Mouse (Mus musculus) embryonic facial prominence, embryonic 13.5 days (tissue): ENCODE measurements around the gene Krtcap3. TPM values are rescaled to one million over a fixed set of nuclear protein-coding genes. Genes with fewer than 3 reads are reported as not detected.

Experiments
- ATAC-seq: fragments of 200-750 bp; cut with Nextera tagmentation; 2 replicates; pipeline ENCODE4 v1.8.0; 2017; ENCODE audit warnings: low read depth; ENCODE audit not compliant: insufficient number of reproducible peaks, insufficient read depth, low FRiP score, low TSS enrichment
- H3K27ac ChIP-seq: fragments of 300-500 bp; sonication (generic); 2 replicates; pipeline ENCODE4 v1.5.1; 2015; ENCODE audit warnings: moderate library complexity, mild to moderate bottlenecking, inconsistent platforms
- H3K27me3 ChIP-seq: fragments of 300-500 bp; sonication (generic); 2 replicates; pipeline ENCODE4 v1.6.1; 2015; ENCODE audit warnings: mild to moderate bottlenecking, inconsistent platforms
- H3K36me3 ChIP-seq: fragments of 300-500 bp; sonication (generic); 2 replicates; pipeline ENCODE4 v1.6.1; 2015; ENCODE audit warnings: mild to moderate bottlenecking, inconsistent platforms
- H3K4me1 ChIP-seq: fragments of 300-500 bp; sonication (generic); 2 replicates; pipeline ENCODE4 v1.6.1; 2015; ENCODE audit warnings: inconsistent platforms
- H3K4me2 ChIP-seq: fragments of 300-500 bp; sonication (generic); 2 replicates; pipeline ENCODE4 v1.6.1; 2015; ENCODE audit warnings: moderate library complexity, mild to moderate bottlenecking, inconsistent platforms
- H3K4me3 ChIP-seq: fragments of 300-500 bp; sonication (generic); 2 replicates; pipeline ENCODE4 v1.5.1; 2015; ENCODE audit warnings: mild to moderate bottlenecking, inconsistent platforms
- H3K9ac ChIP-seq: fragments of 300-500 bp; sonication (generic); 2 replicates; pipeline ENCODE4 v1.6.1; 2015; ENCODE audit warnings: mild to moderate bottlenecking, inconsistent platforms
- H3K9me3 ChIP-seq: fragments of 300-500 bp; sonication (generic); 2 replicates; pipeline ENCODE4 v1.6.1; 2016; ENCODE audit warnings: inconsistent platforms
- WGBS: fragments of 180-500 bp; shearing (Covaris S2); methylation state at CpG from one replicate; pipeline ENCODE4 v1.1.7; 2015; ENCODE audit warnings: mixed read lengths; 5-methylcytosine and 5-hydroxymethylcytosine counted together
- polyA plus RNA-seq: library from polyadenylated mRNA; unstranded; fragments of >200 nt; fragmentation: Nextera tagmentation; extraction: Ambion mirVana; gene quantifications from 2 replicates; pipeline ENCODE4 v1.2.1, GENCODE M21; 2015

The Krtcap3 gene
- polyA plus RNA-seq, 1 experiment from 2014 or later = 16.2 TPM

DNA sequence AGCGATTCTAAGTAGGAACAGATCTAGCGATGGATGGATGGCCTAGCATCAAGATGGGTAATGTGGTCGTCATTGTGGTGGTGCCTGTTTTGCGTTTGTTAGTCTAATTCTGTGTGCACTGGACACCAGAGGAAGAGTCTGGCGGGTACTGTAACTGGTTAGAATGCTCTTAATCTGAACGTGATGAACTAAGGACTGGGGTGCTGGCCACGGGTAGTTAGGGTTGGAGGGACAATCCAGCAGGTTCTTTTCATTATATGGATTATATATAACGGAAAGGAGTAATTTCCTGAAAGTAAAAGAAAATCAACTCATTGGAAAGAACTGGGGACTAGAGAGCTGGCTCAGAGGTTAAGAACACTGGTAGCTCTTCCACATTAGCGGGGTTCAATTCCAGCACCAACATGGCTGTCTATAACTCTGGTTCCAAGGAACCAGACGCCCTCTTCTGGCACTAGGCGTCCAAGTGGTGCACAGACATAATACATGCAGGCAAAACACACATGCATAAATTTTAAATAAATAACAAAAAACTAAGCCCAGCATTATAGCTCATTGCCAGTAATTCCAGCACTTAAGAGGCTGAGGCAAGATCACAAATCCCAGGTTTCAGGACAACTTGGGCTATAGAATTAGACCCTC lies 30.1 kb upstream of the Krtcap3 start:
- Histone ChIP-seq H3K27me3 (no peaks in the 10 kb centered on the region), H3K4me2 (peak overlapping the region; percentile 81), H3K4me1 (peaks cover 16% of the 10 kb centered on the region), H3K36me3 (no peaks in the 10 kb centered on the region), H3K4me3 (peak overlapping the region; percentile 99), H3K9me3 (no peaks in the 10 kb centered on the region), H3K27ac (peak overlapping the region; percentile 94), H3K9ac (peak overlapping the region; percentile 93)
- ATAC-seq = no peak
- 9% methylated on average over 11 of the region's 11 CpGs for WGBS

DNA sequence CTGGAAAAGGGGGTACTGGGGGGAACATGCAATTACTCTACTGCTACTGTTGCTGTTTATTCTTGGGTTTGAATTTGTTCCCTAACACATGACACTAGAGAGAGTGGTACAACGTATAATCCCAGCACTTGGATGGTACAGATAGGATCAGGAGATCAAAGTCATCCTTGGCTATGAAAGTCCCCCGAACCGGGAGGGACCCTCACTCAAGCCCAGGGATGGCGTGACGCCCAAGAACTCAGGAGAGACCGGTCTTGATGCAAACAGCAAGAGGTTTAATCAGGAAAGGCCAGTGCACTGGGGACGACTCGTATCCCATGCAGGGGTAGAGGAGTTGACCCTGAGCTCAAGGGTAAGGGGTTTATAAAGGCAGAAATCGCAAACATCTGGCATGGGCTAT lies 28.8 kb upstream of the Krtcap3 start:
- H3K27ac ChIP-seq = no peak overlapping the region
- no peak overlapping the region for H3K9ac ChIP-seq

DNA sequence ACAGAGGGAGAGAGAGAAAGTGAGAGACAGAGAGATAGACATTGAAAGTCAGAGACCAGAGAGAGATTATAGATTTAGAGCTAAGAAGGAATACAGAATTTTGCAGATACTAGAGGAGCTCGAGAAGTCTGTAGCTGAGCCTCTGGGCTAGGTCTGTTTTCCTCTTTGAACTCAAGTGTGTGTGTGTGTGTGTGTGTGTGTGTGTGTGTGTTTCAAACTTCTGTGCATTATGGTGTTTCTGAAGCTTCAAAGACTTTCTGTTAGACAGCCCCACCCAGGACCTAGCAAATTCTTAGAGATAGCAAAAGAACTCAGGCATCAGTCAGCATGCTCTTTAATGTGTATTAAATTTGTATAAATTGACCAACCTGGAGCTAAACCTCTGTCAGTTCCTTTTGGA lies 24.9 kb upstream of the Krtcap3 start:
- no peaks in the 10 kb centered on the region for H3K27me3 ChIP-seq
- 74% methylated on average over 1 of the region's 1 CpGs for WGBS
- H3K9ac ChIP-seq = no peak overlapping the region
- H3K4me1 ChIP-seq = peaks cover 5% of the 10 kb centered on the region; the same call in 1 of the 2 replicates
- H3K4me3 ChIP-seq = no peak overlapping the region
- ATAC-seq = no peak
- no peak overlapping the region for H3K27ac ChIP-seq
- H3K4me2 ChIP-seq = no peak overlapping the region
- no peaks in the 10 kb centered on the region for H3K36me3 ChIP-seq
- H3K9me3 ChIP-seq = no peaks in the 10 kb centered on the region

More for the DNA sequence above, 28.8 kb upstream of the Krtcap3 start:
- Histone ChIP-seq H3K4me2 (no peak overlapping the region), H3K9me3 (no peaks in the 10 kb centered on the region), H3K36me3 (no peaks in the 10 kb centered on the region), H3K27me3 (no peaks in the 10 kb centered on the region), H3K4me1 (peaks cover 16% of the 10 kb centered on the region), H3K4me3 (no peak overlapping the region)
- WGBS = 87% methylated on average over 9 of the region's 9 CpGs
- ATAC-seq = no peak

DNA sequence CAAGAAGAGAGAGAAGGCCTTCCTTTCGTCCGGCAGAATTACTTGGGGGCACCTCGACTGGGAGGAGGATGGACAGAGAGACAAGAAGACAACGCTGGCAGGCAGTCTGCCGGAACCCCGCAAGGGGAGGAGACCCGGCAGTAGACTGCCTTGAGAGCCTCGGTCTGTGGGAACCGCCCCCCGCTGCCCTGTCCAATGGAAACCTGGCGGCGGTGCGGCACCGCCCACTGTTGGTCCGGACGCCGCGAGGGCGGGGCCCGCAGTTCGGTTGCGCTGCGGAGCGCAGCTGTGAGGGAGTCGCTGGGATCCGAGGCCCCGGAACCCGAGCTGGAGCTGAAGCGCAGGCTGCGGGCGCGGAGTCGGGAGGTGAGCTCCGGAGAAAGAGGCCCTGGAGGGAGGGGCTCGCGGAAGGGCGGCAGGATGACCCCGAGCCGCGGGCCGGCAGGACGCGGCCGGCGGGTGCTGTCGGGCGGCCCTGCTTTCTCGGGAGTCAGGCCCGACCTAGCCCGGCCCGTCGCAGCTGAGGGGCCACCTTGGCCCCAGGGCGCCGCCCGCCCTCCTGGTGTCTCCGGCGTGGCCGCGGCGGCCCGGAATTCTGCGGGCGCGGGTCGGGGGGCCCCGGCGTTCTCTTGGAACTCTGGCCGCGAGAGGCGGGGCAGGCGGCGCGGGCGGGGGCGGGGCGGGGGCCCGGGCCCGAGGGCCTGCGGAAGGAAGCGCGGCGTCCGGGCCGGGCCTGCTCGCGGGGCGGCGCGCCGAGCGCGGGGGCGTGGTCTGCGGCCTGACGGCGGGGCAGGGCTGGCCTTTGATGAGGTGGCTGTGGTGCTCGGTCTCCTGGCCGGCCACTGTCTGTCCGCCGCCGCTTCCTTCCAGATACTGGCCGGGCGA lies 10.6 kb upstream of the Krtcap3 start, which contains the start of the genes Nrbp1 and Gm9970:
Nrbp1 (plus strand) TSS at position 228 of the 885 bp plus-strand sequence.
Gm9970 (minus strand) TSS at position 596 of the 885 bp plus-strand sequence.
- Histone ChIP-seq H3K9me3 (no peaks in the 10 kb centered on the region; the same call in 1 of the 2 replicates), H3K27ac (peak within 1 kb of the TSS; percentile 99), H3K4me1 (peaks cover 8% of the 10 kb centered on the region), H3K27me3 (no peaks in the 10 kb centered on the region), H3K9ac (peak within 1 kb of the TSS; percentile 96), H3K4me3 (peak within 1 kb of the TSS; percentile 93), H3K4me2 (peak within 1 kb of the TSS; percentile 92), H3K36me3 (peaks cover 23% of the 10 kb centered on the region)
- ATAC-seq = peak; percentile 99
- under 1% methylated on average over 103 of the region's 103 CpGs for WGBS

DNA sequence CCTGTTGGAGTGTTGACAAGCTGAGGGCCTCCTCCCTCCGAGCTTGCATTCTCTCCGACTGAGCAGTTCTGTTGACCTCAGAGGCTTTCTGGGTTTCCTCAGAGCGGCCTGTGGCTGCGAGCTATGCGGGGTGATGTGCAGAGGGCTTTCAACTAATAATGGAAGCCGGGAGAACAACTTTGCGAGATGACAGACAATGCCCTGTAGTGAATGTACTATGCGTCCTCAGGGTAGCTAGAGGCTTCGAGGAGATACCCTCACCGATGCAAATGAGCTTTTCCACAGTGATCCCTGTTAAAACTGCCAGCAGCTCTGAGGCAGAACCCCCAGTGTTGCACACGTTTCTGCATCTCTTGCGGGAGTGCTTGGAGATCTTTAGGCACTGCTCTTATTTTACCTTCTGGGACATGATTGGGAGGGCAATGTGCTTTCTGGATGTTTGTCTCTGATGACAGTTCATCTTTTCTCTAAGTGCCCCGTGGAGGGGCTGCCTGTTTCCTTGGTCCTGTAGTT lies 9.9 kb upstream of the Krtcap3 start:
- peaks cover 30% of the 10 kb centered on the region for H3K36me3 ChIP-seq
- peaks cover 8% of the 10 kb centered on the region for H3K4me1 ChIP-seq
- peak overlapping the region; percentile 92 for H3K4me2 ChIP-seq
- no peaks in the 10 kb centered on the region; the same call in 1 of the 2 replicates for H3K9me3 ChIP-seq
- peak overlapping the region; percentile 96 for H3K9ac ChIP-seq
- under 1% methylated on average over 13 of the region's 13 CpGs for WGBS
- peak overlapping the region; percentile 99 for H3K27ac ChIP-seq
- peak overlapping the region; percentile 93 for H3K4me3 ChIP-seq
- no peak for ATAC-seq
- H3K27me3 ChIP-seq = no peaks in the 10 kb centered on the region

DNA sequence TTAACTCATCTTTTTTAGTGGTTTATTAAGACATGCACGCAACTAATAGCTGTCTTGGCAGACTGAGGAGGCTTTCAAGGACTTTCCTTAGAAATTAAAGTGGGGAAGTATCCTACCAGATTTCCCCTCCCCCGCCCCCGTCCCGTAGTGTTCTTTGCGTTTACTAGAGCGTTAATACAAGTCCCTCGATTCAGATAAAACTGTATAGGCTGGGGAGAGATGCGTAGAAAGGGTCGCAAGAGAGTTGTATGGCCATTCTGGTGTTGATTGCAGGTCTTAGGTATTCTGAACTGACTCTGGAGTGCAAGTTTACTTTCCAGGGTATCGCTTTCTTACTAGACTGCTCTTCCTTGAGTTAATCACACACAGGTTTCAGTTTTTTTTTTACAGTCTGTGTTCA lies 9.3 kb upstream of the Krtcap3 start:
- H3K36me3 ChIP-seq = peaks cover 36% of the 10 kb centered on the region
- peaks cover 8% of the 10 kb centered on the region for H3K4me1 ChIP-seq
- peak overlapping the region; percentile 93 for H3K4me3 ChIP-seq
- H3K27ac ChIP-seq = peak overlapping the region; percentile 99; the same call in 1 of the 2 replicates
- H3K9me3 ChIP-seq = no peaks in the 10 kb centered on the region
- peak overlapping the region; percentile 92 for H3K4me2 ChIP-seq
- 21% methylated on average over 10 of the region's 10 CpGs for WGBS
- ATAC-seq = no peak
- peak overlapping the region; percentile 96 for H3K9ac ChIP-seq
- H3K27me3 ChIP-seq = no peaks in the 10 kb centered on the region

DNA sequence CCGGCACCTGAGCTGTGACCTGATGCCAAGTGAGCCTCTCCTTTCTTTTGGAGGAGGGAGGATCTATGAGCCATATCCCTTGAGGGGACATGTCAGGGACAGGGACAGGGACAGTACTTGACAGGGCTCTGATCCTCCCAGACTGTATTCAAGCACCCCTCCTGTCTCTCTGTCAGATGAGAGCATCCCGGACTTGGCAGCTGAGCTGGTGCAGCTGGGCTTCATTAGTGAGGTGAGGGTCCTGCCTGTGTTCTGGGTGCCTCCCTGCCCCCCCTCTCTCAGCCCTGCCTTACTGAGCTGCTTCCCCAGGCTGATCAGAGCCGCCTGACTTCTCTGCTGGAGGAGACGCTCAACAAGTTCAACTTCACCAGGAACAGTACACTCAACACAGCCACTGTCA lies 775 bp upstream of the Krtcap3 start:
- Histone ChIP-seq H3K4me3 (no peak overlapping the region), H3K27me3 (no peaks in the 10 kb centered on the region), H3K27ac (peak overlapping the region; percentile 84), H3K9me3 (no peaks in the 10 kb centered on the region), H3K4me2 (0 out of 2 replicates have a peak overlapping the region, but pooled peaks have one; percentile 51), H3K36me3 (peaks cover 92% of the 10 kb centered on the region), H3K4me1 (peaks cover 35% of the 10 kb centered on the region), H3K9ac (peak overlapping the region; percentile 67; the same call in 1 of the 2 replicates)
- ATAC-seq = no peak
- 27% methylated on average over 4 of the region's 4 CpGs for WGBS

DNA sequence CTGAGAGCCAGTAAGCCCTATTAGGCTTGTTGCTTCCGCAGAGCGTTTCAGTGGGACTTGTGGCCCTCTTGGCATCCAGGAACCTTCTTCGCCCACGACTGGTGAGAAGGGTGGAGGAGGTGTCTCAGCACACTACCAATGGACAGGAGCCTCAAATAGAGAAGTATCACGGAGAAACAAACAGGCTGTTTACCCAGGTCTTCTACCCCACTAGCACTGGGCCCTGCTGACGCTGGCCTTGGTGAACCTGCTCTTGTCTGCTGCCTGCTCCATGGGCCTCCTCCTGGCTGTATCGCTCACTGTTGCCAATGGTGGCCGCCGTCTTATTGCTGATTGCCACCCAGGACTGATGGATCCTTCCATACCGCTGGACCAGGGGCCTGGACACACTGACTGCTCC lies 660 bp downstream of the Krtcap3 start:
- H3K4me2 ChIP-seq = peak overlapping the region; percentile 51
- H3K9ac ChIP-seq = peak overlapping the region; percentile 67
- peak overlapping the region; percentile 84 for H3K27ac ChIP-seq
- no peaks in the 10 kb centered on the region for H3K27me3 ChIP-seq
- peaks cover 90% of the 10 kb centered on the region for H3K36me3 ChIP-seq
- H3K4me1 ChIP-seq = peaks cover 35% of the 10 kb centered on the region
- no peaks in the 10 kb centered on the region for H3K9me3 ChIP-seq
- peak overlapping the region; percentile 35 for H3K4me3 ChIP-seq
- 59% methylated on average over 10 of the region's 10 CpGs for WGBS
- ATAC-seq = no peak

DNA sequence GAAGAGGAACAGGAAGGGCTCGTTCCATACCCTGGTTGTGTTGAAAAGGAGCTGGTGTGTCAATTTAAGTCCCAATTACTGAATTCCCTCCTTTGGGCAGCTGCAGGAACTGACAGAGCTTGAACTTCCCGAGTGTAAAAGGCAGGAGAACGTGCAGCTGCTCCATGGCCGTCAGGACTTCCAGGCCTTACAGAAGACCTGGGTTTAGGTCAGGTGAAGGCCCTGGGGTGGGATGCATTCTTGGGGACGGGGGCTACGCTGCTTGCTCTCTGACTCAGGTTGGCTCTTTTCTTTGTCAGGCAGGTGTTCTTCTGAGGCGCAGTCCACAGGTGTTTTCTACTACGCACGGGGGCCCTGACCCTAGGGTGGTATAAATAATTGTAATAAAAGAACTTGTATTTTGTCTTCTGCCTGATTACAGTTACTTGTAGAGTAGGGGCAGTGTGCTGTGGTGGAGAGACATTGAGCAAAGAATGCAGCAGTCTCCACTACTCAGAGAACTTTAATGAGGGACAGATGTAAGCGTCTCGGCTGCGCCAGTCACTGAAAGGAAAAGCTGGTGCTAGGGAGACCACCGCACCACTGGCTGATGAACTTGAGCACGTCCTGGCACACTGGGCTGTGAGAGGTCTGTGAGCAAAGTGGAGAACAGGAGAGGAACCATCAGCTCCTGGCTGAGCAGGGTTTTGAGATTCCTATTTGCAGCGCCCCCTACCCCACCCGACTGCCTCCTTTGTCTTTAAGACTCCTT lies 1.5 kb downstream of the Krtcap3 start:
- Histone ChIP-seq H3K36me3 (peaks cover 87% of the 10 kb centered on the region), H3K4me3 (no peak overlapping the region), H3K9me3 (no peaks in the 10 kb centered on the region), H3K27me3 (no peaks in the 10 kb centered on the region), H3K4me1 (peaks cover 35% of the 10 kb centered on the region), H3K4me2 (peak overlapping the region; percentile 51), H3K9ac (0 out of 2 replicates have a peak overlapping the region, but pooled peaks have one; percentile 32), H3K27ac (peak overlapping the region; percentile 84)
- WGBS = 36% methylated on average over 16 of the region's 16 CpGs
- peak; percentile 28; the same call in 1 of the 2 replicates for ATAC-seq

DNA sequence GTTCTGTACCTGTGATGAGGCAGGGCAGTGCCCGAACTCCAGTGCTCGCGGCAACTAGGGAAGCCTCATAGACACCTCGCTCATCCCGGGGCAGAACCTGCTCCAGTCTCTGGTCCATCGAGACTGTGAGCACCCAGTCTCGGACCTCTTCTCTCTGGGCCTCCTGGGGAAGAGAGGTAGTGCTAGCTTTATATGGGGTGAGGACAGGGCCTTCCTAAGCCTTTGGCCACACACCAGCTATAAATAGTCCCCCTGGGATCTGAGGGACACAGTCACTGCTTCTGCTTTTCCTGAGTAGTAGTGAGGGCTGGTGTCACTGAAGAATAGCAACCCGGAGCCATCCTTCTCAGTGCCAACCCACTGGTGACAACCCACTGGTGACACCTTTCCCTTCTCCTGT lies 2.3 kb downstream of the Krtcap3 start:
- Histone ChIP-seq H3K4me3 (no peak overlapping the region), H3K9ac (peak overlapping the region; percentile 32; the same call in 1 of the 2 replicates), H3K9me3 (no peaks in the 10 kb centered on the region), H3K36me3 (peaks cover 86% of the 10 kb centered on the region), H3K4me2 (no peak overlapping the region), H3K27me3 (no peaks in the 10 kb centered on the region), H3K27ac (peak overlapping the region; percentile 84), H3K4me1 (peaks cover 35% of the 10 kb centered on the region)
- no peak for ATAC-seq
- 90% methylated on average over 8 of the region's 8 CpGs for WGBS

DNA sequence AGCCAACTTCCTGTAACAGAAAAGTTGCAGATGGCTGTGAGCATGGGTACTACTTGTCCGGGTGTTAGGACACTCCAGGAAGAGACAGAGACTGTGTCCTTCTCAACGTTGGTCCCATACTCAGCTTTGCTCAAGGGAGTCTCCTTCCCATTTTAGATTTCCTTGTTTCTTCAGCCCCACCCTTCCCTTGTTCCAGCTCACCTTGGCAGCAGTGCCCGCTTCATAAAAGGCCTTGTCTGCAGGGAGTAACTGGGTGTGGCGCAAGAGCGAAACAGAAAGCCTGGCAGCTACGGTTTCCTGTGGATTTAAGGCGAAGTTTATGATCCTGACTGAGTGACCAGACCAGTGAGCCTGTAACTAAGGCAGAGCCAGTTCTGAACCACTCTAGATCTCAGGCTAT lies 3.0 kb downstream of the Krtcap3 start:
- peaks cover 35% of the 10 kb centered on the region for H3K4me1 ChIP-seq
- H3K4me2 ChIP-seq = no peak overlapping the region
- H3K9me3 ChIP-seq = no peaks in the 10 kb centered on the region
- H3K36me3 ChIP-seq = peaks cover 87% of the 10 kb centered on the region
- H3K9ac ChIP-seq = no peak overlapping the region
- no peak for ATAC-seq
- H3K27ac ChIP-seq = peak overlapping the region; percentile 84; the same call in 1 of the 2 replicates
- 84% methylated on average over 7 of the region's 7 CpGs for WGBS
- H3K4me3 ChIP-seq = no peak overlapping the region
- no peaks in the 10 kb centered on the region for H3K27me3 ChIP-seq
